Mouse (Mus musculus) myocyte (in vitro differentiated cells): ENCODE measurements around the gene Apoa4.

ENCODE experiments used
- CEBPB ChIP-seq: IDR thresholded peaks from 2 replicates; pipeline ENCODE4 v1.6.1; 2011; ENCODE audit warnings: mild to moderate bottlenecking, moderate library complexity; ENCODE audit not compliant: poor library complexity, insufficient read depth, severe bottlenecking
- MAX ChIP-seq: IDR thresholded peaks from one replicate; pipeline ENCODE4 v1.6.1; 2011; ENCODE audit warnings: low read depth, mild to moderate bottlenecking, control low read depth
- MYOD1 ChIP-seq, 3 experiments: IDR thresholded peaks; one replicate each; pipeline ENCODE4 v1.6.1; 2011; ENCODE audit warnings: control low read depth in 2 of 3, low read depth in 2 of 3, mild to moderate bottlenecking in 2 of 3, moderate library complexity in 1 of 3; ENCODE audit not compliant: insufficient read length in 2 of 3, control insufficient read depth in 1 of 3
- POLR2A ChIP-seq: IDR thresholded peaks from one replicate; pipeline ENCODE4 v1.6.1; 2011; ENCODE audit warnings: low read depth, mild to moderate bottlenecking, control low read depth, moderate library complexity; ENCODE audit not compliant: insufficient read length
- TCF3 ChIP-seq: IDR thresholded peaks from one replicate; pipeline ENCODE4 v1.6.1; 2011; ENCODE audit warnings: low read depth, control low read depth; ENCODE audit not compliant: insufficient read length
- USF1 ChIP-seq: IDR thresholded peaks from one replicate; pipeline ENCODE4 v1.6.1; 2011; ENCODE audit warnings: low read depth, mild to moderate bottlenecking, control low read depth, moderate library complexity

- no peak for TF ChIP-seq POLR2A
- no peak for TF ChIP-seq MAX
- no peak for TF ChIP-seq TCF3
- no peak for TF ChIP-seq CEBPB
- no peak for TF ChIP-seq MYOD1 (IDR thresholded peaks at IDR 0.05; ENCODE audit: control insufficient read depth in 1 of 3, insufficient read length in 2 of 3, low read depth in 2 of 3)
- no peak for TF ChIP-seq USF1
Observed at GRCm38 (mm10) chr9:46238850-46239249, 1.6 kb upstream of the Apoa4 start.
